Mouse (Mus musculus): ENCODE measurements around the gene Mast4. TPM values are rescaled to one million over a fixed set of nuclear protein-coding genes. Genes with fewer than 3 reads are reported as not detected.

The Mast4 gene
- polyA plus RNA-seq, 1 experiment from 2014 or later = 2.5 TPM

DNA sequence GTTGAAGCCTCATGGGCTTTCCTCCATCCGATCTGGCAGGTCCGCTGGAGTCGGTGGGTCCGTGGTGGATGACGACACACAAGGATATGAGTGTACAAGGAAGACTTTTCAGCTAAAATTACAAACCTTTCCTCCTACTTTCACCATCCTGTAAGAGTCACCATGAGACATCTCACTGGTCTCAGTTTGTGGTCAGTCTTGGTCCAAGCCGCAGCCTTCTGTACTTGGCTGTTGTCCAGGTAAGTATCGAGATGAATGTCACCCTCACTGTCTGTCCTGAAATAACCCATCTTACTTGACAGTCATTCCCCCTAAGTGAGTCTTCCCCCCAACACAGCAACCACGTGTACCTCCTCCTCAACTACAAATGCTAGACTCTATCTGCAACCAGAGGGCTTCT is 94.6 kb downstream of the Mast4 start:
- no peak for ATAC-seq (ENCODE audit: low read depth)
- Histone ChIP-seq H3K4me3 (ENCODE audit: low read depth, low read length) (no peak overlapping the region), H3K4me2 (ENCODE audit: low read depth, low read length) (no peak overlapping the region), H3K27me3 (ENCODE audit: control insufficient read depth, insufficient read depth, low read depth, low read length) (no peaks in the 10 kb centered on the region), H3K27ac (ENCODE audit: low read length) (no peak overlapping the region), H3K9ac (ENCODE audit: low read depth, low read length) (no peak overlapping the region), H3K36me3 (ENCODE audit: control insufficient read depth, insufficient read depth) (no peaks in the 10 kb centered on the region), H3K9me3 (replicated peaks; ENCODE audit: control insufficient read depth, low read length) (no peaks in the 10 kb centered on the region), H3K4me1 (ENCODE audit: control insufficient read depth, low read depth, low read length) (no peaks in the 10 kb centered on the region)
- WGBS (ENCODE audit: insufficient replicate concordance) = 77% methylated on average over 8 of the region's 8 CpGs

DNA sequence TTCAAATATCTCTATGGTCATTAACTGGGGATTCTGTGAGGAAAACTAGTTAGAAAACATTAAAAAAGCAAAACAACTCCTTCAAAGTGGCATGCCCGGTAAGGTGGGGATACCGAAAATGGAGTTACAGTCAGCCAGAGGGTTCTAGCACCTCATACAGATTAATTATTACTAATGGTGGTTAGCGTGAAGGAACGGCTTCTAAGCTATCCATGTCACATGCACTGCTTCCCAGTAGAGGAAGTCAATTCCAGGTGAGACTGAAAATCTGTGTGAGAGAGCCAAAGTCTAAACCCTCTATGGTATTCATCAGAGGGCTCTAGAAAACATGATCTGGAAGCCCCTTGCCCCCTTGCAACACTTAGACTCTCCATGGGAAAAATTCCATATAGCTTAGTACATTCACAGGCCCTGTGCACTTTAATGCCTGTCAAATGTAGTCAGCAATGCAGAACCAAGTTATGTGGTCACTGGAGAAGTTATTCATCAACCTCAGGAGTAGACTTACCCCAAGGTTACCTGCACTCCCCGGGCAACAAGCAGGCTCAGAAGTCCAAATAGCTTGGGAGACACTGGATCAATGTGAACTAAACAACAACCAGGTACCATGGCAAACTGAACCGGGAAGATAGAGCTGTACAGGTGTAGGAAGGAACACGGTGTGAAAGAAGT is 96.1 kb downstream of the Mast4 start:
- Histone ChIP-seq H3K4me1 (ENCODE audit: control insufficient read depth, low read depth, low read length) (no peaks in the 10 kb centered on the region), H3K9ac (ENCODE audit: low read depth, low read length) (no peak overlapping the region), H3K4me3 (ENCODE audit: low read depth, low read length) (no peak overlapping the region), H3K4me2 (ENCODE audit: low read depth, low read length) (no peak overlapping the region), H3K27ac (ENCODE audit: low read length) (no peak overlapping the region), H3K27me3 (ENCODE audit: control insufficient read depth, insufficient read depth, low read depth, low read length) (no peaks in the 10 kb centered on the region), H3K36me3 (ENCODE audit: control insufficient read depth, insufficient read depth) (no peaks in the 10 kb centered on the region), H3K9me3 (replicated peaks; ENCODE audit: control insufficient read depth, low read length) (no peaks in the 10 kb centered on the region)
- no peak for ATAC-seq (ENCODE audit: low read depth)
- WGBS (ENCODE audit: insufficient replicate concordance) = 68% methylated on average over 7 of the region's 7 CpGs

DNA sequence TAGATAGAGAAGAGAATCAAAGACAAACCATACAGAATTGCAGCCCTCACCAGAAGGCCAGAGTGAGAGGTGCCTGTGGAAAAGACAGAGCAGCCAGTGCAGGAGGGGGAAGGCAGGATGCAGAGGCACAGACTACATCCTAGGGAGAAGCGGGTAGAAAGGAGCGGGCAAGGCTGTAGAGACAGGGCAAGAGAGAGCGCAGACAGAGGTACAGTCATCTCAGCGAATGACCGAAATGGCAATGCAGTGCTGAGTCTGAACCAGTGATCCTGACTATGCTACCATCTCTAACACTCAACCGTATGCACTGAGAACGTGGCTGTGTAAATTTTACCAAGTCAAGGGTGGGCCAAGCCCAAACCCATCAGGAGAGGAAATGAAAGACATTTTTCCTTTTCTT is 102.1 kb downstream of the Mast4 start:
- no peak for ATAC-seq (ENCODE audit: low read depth)
- no peaks in the 10 kb centered on the region for H3K36me3 ChIP-seq (ENCODE audit: control insufficient read depth, insufficient read depth)
- no peaks in the 10 kb centered on the region for H3K4me1 ChIP-seq (ENCODE audit: control insufficient read depth, low read depth, low read length)
- no peak overlapping the region for H3K4me3 ChIP-seq (ENCODE audit: low read depth, low read length)
- no peak overlapping the region for H3K9ac ChIP-seq (ENCODE audit: low read depth, low read length)
- WGBS (ENCODE audit: insufficient replicate concordance) = 69% methylated on average over 7 of the region's 7 CpGs
- no peak overlapping the region for H3K4me2 ChIP-seq (ENCODE audit: low read depth, low read length)
- no peak overlapping the region for H3K27ac ChIP-seq (ENCODE audit: low read length)
- H3K9me3 ChIP-seq (replicated peaks; ENCODE audit: control insufficient read depth, low read length) = no peaks in the 10 kb centered on the region
- no peaks in the 10 kb centered on the region for H3K27me3 ChIP-seq (ENCODE audit: control insufficient read depth, insufficient read depth, low read depth, low read length)

DNA sequence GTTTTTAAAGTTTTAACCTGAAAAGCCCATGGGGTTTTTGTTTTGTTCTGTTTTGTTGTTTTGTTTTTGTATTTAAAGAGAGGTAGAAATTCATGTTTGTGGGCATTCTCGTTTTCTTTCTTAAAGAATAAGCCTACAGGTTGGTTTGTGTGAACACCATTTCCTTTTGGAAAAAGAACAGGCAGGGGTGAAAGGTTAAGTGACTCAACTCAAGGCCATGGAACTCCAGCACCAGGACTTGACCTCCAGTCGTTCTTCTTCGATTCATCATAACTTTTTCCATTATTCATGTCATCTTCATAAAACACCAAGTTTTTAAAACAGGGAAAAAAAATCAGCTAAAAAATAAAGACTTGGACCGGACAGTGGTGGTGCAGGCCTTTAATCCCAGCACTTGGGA is 105.2 kb downstream of the Mast4 start:
- no peaks in the 10 kb centered on the region for H3K27me3 ChIP-seq (ENCODE audit: control insufficient read depth, insufficient read depth, low read depth, low read length)
- H3K9me3 ChIP-seq (replicated peaks; ENCODE audit: control insufficient read depth, low read length) = no peaks in the 10 kb centered on the region
- ATAC-seq (ENCODE audit: low read depth) = no peak
- no peak overlapping the region for H3K9ac ChIP-seq (ENCODE audit: low read depth, low read length)
- no peaks in the 10 kb centered on the region for H3K36me3 ChIP-seq (ENCODE audit: control insufficient read depth, insufficient read depth)
- no peak overlapping the region for H3K27ac ChIP-seq (ENCODE audit: low read length)
- no peaks in the 10 kb centered on the region for H3K4me1 ChIP-seq (ENCODE audit: control insufficient read depth, low read depth, low read length)
- WGBS (ENCODE audit: insufficient replicate concordance) = 55% methylated on average over 4 of the region's 4 CpGs
- no peak overlapping the region for H3K4me2 ChIP-seq (ENCODE audit: low read depth, low read length)
- no peak overlapping the region for H3K4me3 ChIP-seq (ENCODE audit: low read depth, low read length)

DNA sequence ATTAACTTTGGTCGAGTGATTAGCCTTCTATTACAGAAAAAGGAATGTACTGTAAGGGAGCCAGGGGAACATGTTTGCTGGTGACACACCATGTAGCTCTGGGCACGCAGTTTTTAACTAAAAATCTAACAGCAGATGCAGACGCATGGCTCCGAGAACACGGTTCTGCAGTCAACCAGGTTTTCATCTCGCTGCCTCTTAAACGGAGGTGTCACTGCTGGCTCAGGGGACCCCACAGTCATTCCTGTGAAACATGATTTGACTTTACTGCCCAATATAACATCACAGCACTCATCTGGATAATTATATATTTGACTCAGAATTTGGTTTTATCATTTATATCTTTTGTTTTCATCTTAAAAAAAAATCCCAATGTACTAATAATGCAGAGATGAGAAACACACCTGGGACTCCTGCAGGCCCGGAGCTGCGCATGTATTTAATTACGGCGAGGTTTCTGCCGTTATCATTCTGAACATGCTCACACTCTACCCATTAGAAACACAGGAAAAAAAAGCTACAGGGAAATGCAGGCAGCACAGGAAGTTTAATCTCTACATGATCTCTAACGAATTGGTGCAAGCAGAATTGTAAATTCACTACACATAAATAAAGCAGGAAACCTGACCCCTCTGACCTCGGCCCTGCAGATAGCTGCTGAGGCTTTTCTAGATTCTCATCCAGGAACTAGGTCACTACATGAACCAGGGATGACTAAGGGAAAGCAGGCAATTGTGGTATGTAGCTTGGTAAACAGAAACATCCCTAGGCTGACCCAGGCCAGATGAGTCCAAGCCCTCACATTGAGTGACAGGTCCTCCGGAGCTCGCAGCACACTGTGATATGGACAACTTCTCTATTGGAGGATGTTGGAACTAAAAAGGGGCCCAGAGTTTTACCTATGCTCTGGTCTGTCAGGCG is 108.1 kb downstream of the Mast4 start:
- no peaks in the 10 kb centered on the region for H3K9me3 ChIP-seq (replicated peaks; ENCODE audit: control insufficient read depth, low read length)
- no peak for ATAC-seq (ENCODE audit: low read depth)
- no peaks in the 10 kb centered on the region for H3K4me1 ChIP-seq (ENCODE audit: control insufficient read depth, low read depth, low read length)
- H3K4me2 ChIP-seq (ENCODE audit: low read depth, low read length) = no peak overlapping the region
- no peaks in the 10 kb centered on the region for H3K27me3 ChIP-seq (ENCODE audit: control insufficient read depth, insufficient read depth, low read depth, low read length)
- H3K4me3 ChIP-seq (ENCODE audit: low read depth, low read length) = no peak overlapping the region
- no peaks in the 10 kb centered on the region for H3K36me3 ChIP-seq (ENCODE audit: control insufficient read depth, insufficient read depth)
- 47% methylated on average over 17 of the region's 17 CpGs for WGBS (ENCODE audit: insufficient replicate concordance)
- H3K27ac ChIP-seq (ENCODE audit: low read length) = no peak overlapping the region
- H3K9ac ChIP-seq (ENCODE audit: low read depth, low read length) = no peak overlapping the region

DNA sequence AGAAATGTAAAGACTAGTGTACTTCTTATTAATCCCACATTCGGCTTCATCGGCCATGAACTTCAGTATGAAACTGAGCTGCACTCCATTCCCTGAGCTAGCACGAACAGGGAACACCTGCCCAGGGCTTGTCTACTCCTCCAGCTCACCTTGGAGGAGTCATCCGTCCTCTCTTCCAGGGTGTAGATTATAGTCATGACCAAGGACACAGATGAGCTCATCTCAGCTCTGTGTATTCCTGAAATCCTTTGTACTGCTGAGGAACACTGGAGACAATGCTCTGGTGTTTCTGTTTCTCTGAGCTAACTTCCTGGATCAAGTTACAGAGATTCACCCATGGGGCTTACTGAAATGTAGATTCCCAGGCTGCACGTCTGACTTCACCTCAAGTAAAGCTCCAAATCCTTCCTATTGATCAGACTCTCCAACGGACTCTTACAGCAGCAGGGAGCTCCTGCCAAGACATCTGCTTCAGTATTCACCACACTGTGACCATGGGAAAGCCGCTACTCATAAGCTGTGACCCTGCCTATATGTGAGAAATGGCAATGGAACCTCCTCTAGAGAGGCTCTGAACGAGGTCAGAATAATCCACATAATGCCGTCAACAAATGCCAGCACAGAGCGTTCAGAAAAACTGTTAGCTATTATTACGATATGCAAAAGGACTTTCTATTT is 108.9 kb downstream of the Mast4 start:
- Histone ChIP-seq H3K36me3 (ENCODE audit: control insufficient read depth, insufficient read depth) (no peaks in the 10 kb centered on the region), H3K4me3 (ENCODE audit: low read depth, low read length) (no peak overlapping the region), H3K27ac (ENCODE audit: low read length) (no peak overlapping the region), H3K9ac (ENCODE audit: low read depth, low read length) (no peak overlapping the region), H3K4me2 (ENCODE audit: low read depth, low read length) (no peak overlapping the region), H3K4me1 (ENCODE audit: control insufficient read depth, low read depth, low read length) (no peaks in the 10 kb centered on the region), H3K9me3 (replicated peaks; ENCODE audit: control insufficient read depth, low read length) (no peaks in the 10 kb centered on the region), H3K27me3 (ENCODE audit: control insufficient read depth, insufficient read depth, low read depth, low read length) (no peaks in the 10 kb centered on the region)
- ATAC-seq (ENCODE audit: low read depth) = no peak
- 61% methylated on average over 11 of the region's 11 CpGs for WGBS (ENCODE audit: insufficient replicate concordance)

DNA sequence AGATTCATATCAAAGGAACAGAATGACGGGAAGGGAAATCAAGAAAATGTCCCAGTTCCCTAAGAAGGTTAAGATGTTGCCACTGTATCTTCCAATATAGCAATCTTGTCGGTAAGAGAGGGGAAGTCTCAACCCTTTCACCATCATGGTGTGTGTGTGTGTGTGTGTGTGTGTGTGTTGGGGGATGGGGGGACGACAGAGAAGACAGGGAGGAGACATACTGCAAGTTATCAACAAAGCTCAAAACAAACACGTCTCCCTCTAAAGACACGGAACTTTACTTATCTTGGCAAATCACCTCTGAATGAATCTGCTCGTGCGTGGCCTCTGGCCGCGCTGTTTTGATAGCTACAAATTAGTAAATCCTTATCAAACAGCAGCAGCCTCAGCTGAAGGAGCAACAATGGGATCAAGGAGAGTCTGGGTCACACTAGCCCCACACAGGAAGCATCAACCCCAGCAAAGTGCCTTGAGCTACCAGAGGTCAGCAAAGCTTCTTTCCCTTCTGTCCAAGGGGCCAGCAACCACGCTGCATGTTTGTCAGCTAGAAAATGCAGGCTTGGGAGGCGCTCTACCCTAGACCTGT is 113.7 kb downstream of the Mast4 start:
- no peak overlapping the region for H3K4me2 ChIP-seq (ENCODE audit: low read depth, low read length)
- no peaks in the 10 kb centered on the region for H3K36me3 ChIP-seq (ENCODE audit: control insufficient read depth, insufficient read depth)
- H3K9ac ChIP-seq (ENCODE audit: low read depth, low read length) = no peak overlapping the region
- WGBS (ENCODE audit: insufficient replicate concordance) = 14% methylated on average over 11 of the region's 11 CpGs
- ATAC-seq (ENCODE audit: low read depth) = no peak
- no peaks in the 10 kb centered on the region for H3K4me1 ChIP-seq (ENCODE audit: control insufficient read depth, low read depth, low read length)
- H3K27ac ChIP-seq (ENCODE audit: low read length) = no peak overlapping the region
- H3K27me3 ChIP-seq (ENCODE audit: control insufficient read depth, insufficient read depth, low read depth, low read length) = no peaks in the 10 kb centered on the region
- no peaks in the 10 kb centered on the region for H3K9me3 ChIP-seq (replicated peaks; ENCODE audit: control insufficient read depth, low read length)
- H3K4me3 ChIP-seq (ENCODE audit: low read depth, low read length) = no peak overlapping the region

DNA sequence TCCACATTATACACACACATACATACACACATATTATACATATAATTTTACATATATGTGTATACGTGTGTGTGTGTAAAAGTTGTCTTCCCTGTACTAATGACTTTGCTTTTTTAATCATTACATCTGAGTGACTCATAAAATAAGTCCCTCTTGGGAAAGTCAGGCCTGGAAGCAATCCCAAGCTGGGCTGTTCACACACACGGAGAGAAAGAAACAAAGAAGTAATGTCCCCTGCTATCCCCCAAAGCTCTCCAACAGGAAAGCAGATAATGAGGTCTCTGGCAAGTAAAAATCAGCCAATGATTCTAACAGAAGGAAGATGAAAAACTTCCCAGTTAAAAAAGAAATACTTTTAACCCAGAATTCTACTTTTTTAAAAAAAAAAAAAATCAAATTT is 114.3 kb downstream of the Mast4 start:
- Histone ChIP-seq H3K9me3 (replicated peaks; ENCODE audit: control insufficient read depth, low read length) (no peaks in the 10 kb centered on the region), H3K4me2 (ENCODE audit: low read depth, low read length) (no peak overlapping the region), H3K4me1 (ENCODE audit: control insufficient read depth, low read depth, low read length) (no peaks in the 10 kb centered on the region), H3K4me3 (ENCODE audit: low read depth, low read length) (no peak overlapping the region), H3K9ac (ENCODE audit: low read depth, low read length) (no peak overlapping the region), H3K27ac (ENCODE audit: low read length) (no peak overlapping the region), H3K27me3 (ENCODE audit: control insufficient read depth, insufficient read depth, low read depth, low read length) (no peaks in the 10 kb centered on the region), H3K36me3 (ENCODE audit: control insufficient read depth, insufficient read depth) (no peaks in the 10 kb centered on the region)
- WGBS (ENCODE audit: insufficient replicate concordance) = 46% methylated on average over 2 of the region's 2 CpGs
- ATAC-seq (ENCODE audit: low read depth) = no peak
